Mouse (Mus musculus) brain, embryonic 14.5 days (tissue): Measurements from ENCODE around the gene Clspn. TPM values are rescaled to one million over a fixed set of nuclear protein-coding genes. Genes with fewer than 3 reads are reported as not detected.

ENCODE experiments used
- DNase-seq: peaks from one replicate; pipeline ENCODE4 v3.0.0-alpha.2; 2011; ENCODE audit warnings: low read depth
- CTCF ChIP-seq: fragments of 200-500 bp; IDR thresholded peaks from 2 replicates; pipeline ENCODE4 v1.5.1; 2012; ENCODE audit warnings: inconsistent platforms, mild to moderate bottlenecking, moderate library complexity, borderline replicate concordance; ENCODE audit not compliant: insufficient read depth, insufficient read length; ENCODE audit errors: extremely low read depth
- POLR2A ChIP-seq: fragments of 200-500 bp; IDR thresholded peaks from 2 replicates; pipeline ENCODE4 v1.6.1; 2012; ENCODE audit warnings: mild to moderate bottlenecking, inconsistent platforms, borderline replicate concordance; ENCODE audit not compliant: poor library complexity, insufficient read depth, insufficient read length, severe bottlenecking; ENCODE audit errors: extremely low read depth
- polyA plus RNA-seq: library from polyadenylated mRNA; depleted of rRNA; stranded (reverse); fragments of >200 nt; gene quantifications from 2 replicates; pipeline ENCODE4 v1.2.3, GENCODE M21; 2012; rRNA removed

Gene Clspn
- polyA plus RNA-seq, 1 experiment: 6.2 TPM

DNA sequence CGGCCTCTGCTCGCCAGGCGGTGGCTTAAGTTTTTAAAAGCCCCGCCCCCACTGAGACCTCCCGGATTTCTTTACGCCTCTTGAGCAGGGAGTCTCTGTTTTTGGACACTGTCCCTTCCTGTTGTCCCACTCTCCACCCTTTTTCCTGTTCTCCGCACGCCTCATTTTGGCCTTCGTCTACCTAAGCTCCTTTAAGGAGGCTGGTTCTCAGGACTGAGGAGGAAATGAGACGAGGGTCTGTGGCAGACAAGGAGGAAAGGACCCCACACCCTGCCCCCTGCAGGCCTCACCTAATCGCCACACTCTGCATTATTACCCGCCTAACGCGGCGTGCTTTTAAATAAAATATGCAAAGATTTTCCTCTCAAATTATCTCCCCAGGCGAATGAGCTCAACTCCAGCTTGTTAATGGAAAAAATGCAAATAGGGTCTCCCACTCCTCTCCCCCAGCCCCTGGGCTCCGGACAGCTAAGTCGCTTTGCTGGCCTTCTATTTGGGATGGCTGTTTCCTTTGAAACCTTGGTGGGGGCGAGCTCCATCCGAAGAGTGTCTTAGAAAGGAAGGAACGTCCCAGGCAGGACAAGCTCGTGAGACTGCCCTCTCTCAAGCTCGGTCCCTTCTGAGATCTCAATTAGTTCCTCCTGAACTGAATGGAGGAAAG, 70.4 kb downstream of the Clspn start:
- peak; percentile 79 for DNase-seq
- TF ChIP-seq CTCF (peak; percentile 51; the same call in 1 of the 2 replicates), POLR2A (no peak)

GRCm38 (mm10) chr4:126631922-126632321, 75.2 kb downstream of the Clspn start:
- no peak for DNase-seq
- TF ChIP-seq CTCF (no peak), POLR2A (no peak)

DNA sequence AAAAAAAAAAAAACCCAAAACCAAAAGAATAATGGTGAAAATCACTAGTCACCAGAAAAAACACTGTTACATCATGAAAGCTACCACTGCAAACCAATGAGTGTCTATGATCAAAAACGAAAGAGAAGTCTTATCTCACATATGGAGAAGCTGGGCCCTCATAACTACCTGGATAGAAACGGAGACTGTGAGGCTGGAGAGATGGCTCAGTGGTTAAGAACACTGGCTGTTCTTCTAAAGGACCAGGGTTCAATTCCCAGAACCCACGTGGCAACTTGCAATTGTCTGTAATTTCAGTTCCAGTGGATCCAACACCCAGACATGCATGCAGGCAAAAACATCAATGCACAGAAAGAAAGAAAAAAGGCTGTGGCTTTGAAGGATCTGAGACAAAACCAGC, 75.9 kb downstream of the Clspn start:
- TF ChIP-seq POLR2A (no peak), CTCF (no peak)

GRCm38 (mm10) chr4:126636330-126636729, 79.6 kb downstream of the Clspn start:
- no peak for TF ChIP-seq POLR2A
- TF ChIP-seq CTCF: no peak
- peak; percentile 16 for DNase-seq

More for the DNA sequence above, 75.9 kb downstream of the Clspn start:
- DNase-seq: no peak

DNA sequence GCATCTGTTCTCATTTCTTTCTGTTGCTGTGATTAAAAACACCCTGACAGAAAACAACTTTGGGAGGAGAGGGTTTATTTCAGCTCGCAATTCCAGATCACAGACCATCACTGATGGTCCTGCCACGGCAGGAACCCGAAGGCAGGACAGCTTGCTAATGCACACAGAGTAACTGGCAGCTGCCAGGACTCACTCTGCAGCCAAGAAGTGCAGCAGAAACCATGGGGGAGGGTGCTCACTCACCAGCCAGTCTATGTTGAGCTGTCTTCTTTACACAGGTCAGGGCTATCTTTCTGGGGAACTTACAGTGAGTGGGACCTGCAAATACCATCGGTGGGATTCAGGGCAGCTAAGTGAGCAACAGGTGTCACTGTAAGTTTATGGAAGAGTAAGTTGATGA, 80.7 kb downstream of the Clspn start:
- peak; percentile 43 for DNase-seq
- TF ChIP-seq POLR2A (no peak), CTCF (no peak)

GRCm38 (mm10) chr4:126639339-126639738, 82.6 kb downstream of the Clspn start:
- DNase-seq: peak; percentile 88
- TF ChIP-seq CTCF (no peak), POLR2A (no peak)

GRCm38 (mm10) chr4:126641901-126642300, 85.2 kb downstream of the Clspn start:
- TF ChIP-seq CTCF (no peak), POLR2A (no peak)

More at GRCm38 (mm10) chr4:126641901-126642300, 85.2 kb downstream of the Clspn start:
- DNase-seq: no peak

Other genes starting within 250 kb of the Clspn start
- gene Adprhl2, start 235.2 kb upstream of the Clspn start, polyA plus RNA-seq: 67.8 and 81.6 TPM in 2 replicates
- gene Tekt2, start 231.2 kb upstream of the Clspn start, polyA plus RNA-seq: 14.8 and 21.6 TPM in 2 replicates
- gene Ago3, start 127.4 kb upstream of the Clspn start, polyA plus RNA-seq: 6.5 and 7.6 TPM in 2 replicates
- gene Ago1, start 88.4 kb upstream of the Clspn start, polyA plus RNA-seq: 60.7 and 90.1 TPM in 2 replicates
- 8.5 and 13.8 TPM in 2 replicates for gene Ago4, start 23.5 kb upstream of the Clspn start, polyA plus RNA-seq
- gene 5730409E04Rik, start 52.9 kb downstream of the Clspn start, polyA plus RNA-seq: 10.4 and 19.2 TPM in 2 replicates
- 253 and 284 TPM in 2 replicates for gene Psmb2, start 120.7 kb downstream of the Clspn start, polyA plus RNA-seq
- gene Tfap2e, start 179.3 kb downstream of the Clspn start, polyA plus RNA-seq: 2.7 and 3.2 TPM in 2 replicates
- 102 and 107 TPM in 2 replicates for gene Ncdn, start 196.5 kb downstream of the Clspn start, polyA plus RNA-seq
- 36.0 and 52.4 TPM in 2 replicates for gene AU040320, start 196.6 kb downstream of the Clspn start, polyA plus RNA-seq